Mouse (Mus musculus): ENCODE measurements around the gene Cyp3a11.
"Not testable (repeated sequence)": the region's sequence is repeated elsewhere in the genome, so short reads cannot be mapped to it uniquely, and the experiment has no call there.

Cyp3a11 gene

GRCm38 (mm10) chr5:145879688-145880087 is at the start of gene Cyp3a11:
Gene Cyp3a11 (minus strand): TSS chr5:145879964.
- no peak for DNase-seq

DNA sequence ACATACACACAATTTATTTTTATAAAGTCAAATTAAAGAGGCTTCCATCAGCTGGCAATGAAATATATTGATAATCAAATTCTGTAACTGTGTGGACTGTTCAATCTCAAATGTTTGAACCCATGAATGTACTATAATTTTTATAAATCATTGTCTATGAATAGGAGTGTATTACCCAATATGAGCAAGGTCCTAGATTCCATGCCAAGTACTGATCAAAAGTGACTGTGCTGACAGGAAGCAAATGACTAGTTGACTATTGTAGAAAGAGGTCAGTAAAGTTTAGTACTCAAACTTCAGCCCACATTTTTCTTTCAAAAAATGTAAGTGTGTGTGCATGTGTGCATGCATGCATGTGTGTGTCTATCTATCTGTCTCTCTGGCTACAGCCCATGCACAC is 33.1 kb upstream of the Cyp3a11 start:
- peak in 1 of 2 experiments; percentile 6 for DNase-seq

GRCm38 (mm10) chr5:145911781-145912180 is 32.0 kb upstream of the Cyp3a11 start:
- peak; percentile 39 to 86 for DNase-seq

DNA sequence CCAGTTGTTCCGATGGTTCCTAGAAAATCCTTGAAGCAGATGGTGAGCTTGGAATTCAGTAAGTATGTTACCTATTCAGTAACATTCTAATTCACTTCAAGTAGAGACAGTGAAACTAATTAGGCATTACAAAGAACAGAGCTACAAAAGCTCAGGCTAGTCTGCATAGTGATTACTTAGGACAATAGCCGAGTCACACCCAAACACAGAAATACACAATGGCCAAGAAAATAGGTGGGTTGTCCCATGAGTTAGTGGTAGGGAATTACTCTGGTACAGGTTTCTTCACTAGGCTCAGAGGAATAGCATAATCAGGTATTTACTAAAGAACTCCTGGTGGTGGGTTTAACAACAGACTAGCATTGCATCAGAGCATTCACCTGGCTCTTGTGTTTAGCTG is 27.2 kb upstream of the Cyp3a11 start:
- not testable (repeated sequence) for DNase-seq

- DNase-seq, result no peak
Observed at GRCm38 (mm10) chr5:145904535-145904934, 24.8 kb upstream of the Cyp3a11 start.

GRCm38 (mm10) chr5:145903349-145903748 is 23.6 kb upstream of the Cyp3a11 start:
- DNase-seq, result no peak

DNA sequence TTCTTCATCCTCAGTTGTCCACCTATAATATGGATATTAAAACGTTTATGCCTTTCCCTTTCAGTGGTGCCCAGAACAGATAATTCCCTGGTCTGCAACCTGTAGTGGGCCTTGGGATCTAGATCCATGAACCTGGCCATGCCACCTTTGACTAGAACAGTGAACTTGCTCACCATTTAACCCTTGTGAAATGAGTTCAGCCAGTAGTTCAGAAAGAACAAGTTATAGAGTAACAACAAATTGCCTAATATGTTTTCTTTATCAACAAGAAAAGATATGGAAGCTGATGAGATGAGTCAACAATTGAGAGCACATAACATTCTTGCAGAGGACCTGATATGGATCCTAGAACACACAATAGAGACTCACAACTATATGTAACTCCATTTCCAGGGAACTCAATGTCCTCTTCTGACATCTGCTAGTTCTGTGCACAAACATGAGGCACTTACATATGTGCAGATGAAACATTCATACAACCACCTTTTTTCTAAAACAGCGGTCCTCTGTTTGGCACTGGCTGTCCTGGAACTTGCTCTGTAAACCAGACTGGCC is 20.7 kb upstream of the Cyp3a11 start:
- DNase-seq, result no peak

GRCm38 (mm10) chr5:145897271-145897670 is 17.5 kb upstream of the Cyp3a11 start:
- no peak for DNase-seq

DNA sequence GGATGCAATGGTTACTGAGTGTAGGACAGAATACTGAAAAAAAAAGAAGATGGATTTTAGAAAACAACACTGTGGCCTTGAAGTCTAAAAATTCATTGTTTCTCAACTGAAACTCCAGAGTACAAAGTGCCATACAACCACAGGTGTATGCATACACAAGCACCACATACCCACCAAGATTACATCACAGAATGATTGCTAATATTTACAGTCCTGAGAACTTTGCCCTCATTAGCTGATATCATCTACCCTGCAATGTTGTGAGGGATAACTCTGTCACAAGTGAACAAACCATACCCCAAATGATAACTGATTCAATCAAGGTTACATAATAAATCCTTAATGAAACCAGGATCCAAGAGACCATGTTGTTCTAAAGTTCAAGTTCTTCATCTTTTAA is 1.4 kb upstream of the Cyp3a11 start:
- no peak for DNase-seq

GRCm38 (mm10) chr5:145867433-145867832 is 12.3 kb downstream of the Cyp3a11 start:
- DNase-seq, result not testable (repeated sequence)

- DNase-seq, result not testable (repeated sequence)
Observed at GRCm38 (mm10) chr5:145805796-145806195, 74.0 kb downstream of the Cyp3a11 start, which contains the start of gene Cyp3a44. Gene Cyp3a44 (minus strand): TSS chr5:145805874.
